Mouse (Mus musculus) liver, embryonic 13.5 days (tissue): ENCODE measurements around the gene Btf3. TPM values are rescaled to one million over a fixed set of nuclear protein-coding genes. Genes with fewer than 3 reads are reported as not detected.

Source experiments
- ATAC-seq: fragments of 200-750 bp; cut with Nextera tagmentation; 2 replicates; pipeline ENCODE4 v1.8.0; 2017; ENCODE audit warnings: low read depth, mild to moderate bottlenecking, moderate number of reproducible peaks, moderate library complexity
- DNase-seq: peaks from one replicate; pipeline ENCODE4 v3.0.0; 2022
- H3K27ac ChIP-seq: fragments of 300-500 bp; sonication (generic); 2 replicates; pipeline ENCODE4 v1.5.1; 2015; ENCODE audit warnings: moderate library complexity, mild to moderate bottlenecking, inconsistent platforms
- H3K27me3 ChIP-seq: fragments of 300-500 bp; sonication (generic); 2 replicates; pipeline ENCODE4 v1.6.1; 2015; ENCODE audit warnings: mild to moderate bottlenecking, inconsistent platforms
- H3K36me3 ChIP-seq: fragments of 300-500 bp; sonication (generic); 2 replicates; pipeline ENCODE4 v1.6.1; 2015; ENCODE audit warnings: mild to moderate bottlenecking, inconsistent platforms
- H3K4me1 ChIP-seq: fragments of 300-500 bp; sonication (generic); replicated peaks from 2 replicates; pipeline ENCODE4 v1.6.1; 2015; ENCODE audit warnings: inconsistent platforms
- H3K4me2 ChIP-seq: fragments of 300-500 bp; sonication (generic); 2 replicates; pipeline ENCODE4 v1.6.1; 2015; ENCODE audit warnings: inconsistent platforms, mild to moderate bottlenecking, moderate library complexity
- H3K4me3 ChIP-seq: fragments of 300-500 bp; sonication (generic); replicated peaks from 2 replicates; pipeline ENCODE4 v1.5.1; 2015; ENCODE audit warnings: mild to moderate bottlenecking, inconsistent platforms
- H3K9ac ChIP-seq: fragments of 300-500 bp; sonication (generic); 2 replicates; pipeline ENCODE4 v1.6.1; 2015; ENCODE audit warnings: mild to moderate bottlenecking, inconsistent platforms
- H3K9me3 ChIP-seq: fragments of 300-500 bp; sonication (generic); replicated peaks from 2 replicates; pipeline ENCODE4 v1.6.1; 2016; ENCODE audit warnings: inconsistent platforms
- WGBS: fragments of 180-500 bp; shearing (Covaris S2); methylation state at CpG from one replicate; pipeline ENCODE4 v1.1.7; 2015; ENCODE audit not compliant: insufficient replicate concordance; 5-methylcytosine and 5-hydroxymethylcytosine counted together
- polyA plus RNA-seq: library from polyadenylated mRNA; unstranded; fragments of >200 nt; fragmentation: Nextera tagmentation; extraction: Ambion mirVana; gene quantifications from 2 replicates; pipeline ENCODE4 v1.2.1, GENCODE M21; 2015

The Btf3 gene
- polyA plus RNA-seq, 1 experiment from 2014 or later, result 521 TPM

GRCm38 (mm10) chr13:98298833-98299758 is 17.7 kb downstream of the Btf3 start:
- DNase-seq (peak; percentile 57), ATAC-seq (peak; percentile 53; the same call in 1 of the 2 replicates)
- Histone ChIP-seq H3K27me3 (no peaks in the 10 kb centered on the region), H3K4me1 (no peaks in the 10 kb centered on the region), H3K36me3 (no peaks in the 10 kb centered on the region), H3K4me2 (no peak overlapping the region), H3K4me3 (no peak overlapping the region), H3K9me3 (0 out of 2 replicates have a peak, but pooled peaks cover 5% of the 10 kb centered on the region), H3K27ac (no peak overlapping the region), H3K9ac (no peak overlapping the region)
- 43% methylated on average over 21 of the region's 21 CpGs for WGBS

- Histone ChIP-seq H3K9me3 (0 out of 2 replicates have a peak, but pooled peaks cover 5% of the 10 kb centered on the region), H3K4me3 (no peak overlapping the region), H3K4me1 (no peaks in the 10 kb centered on the region), H3K27me3 (no peaks in the 10 kb centered on the region), H3K4me2 (no peak overlapping the region), H3K36me3 (no peaks in the 10 kb centered on the region), H3K9ac (no peak overlapping the region), H3K27ac (no peak overlapping the region)
- WGBS, result 71% methylated on average over 6 of the region's 6 CpGs
- ATAC-seq (no peak), DNase-seq (no peak)
Observed at GRCm38 (mm10) chr13:98297883-98298482, 18.8 kb downstream of the Btf3 start.

DNA sequence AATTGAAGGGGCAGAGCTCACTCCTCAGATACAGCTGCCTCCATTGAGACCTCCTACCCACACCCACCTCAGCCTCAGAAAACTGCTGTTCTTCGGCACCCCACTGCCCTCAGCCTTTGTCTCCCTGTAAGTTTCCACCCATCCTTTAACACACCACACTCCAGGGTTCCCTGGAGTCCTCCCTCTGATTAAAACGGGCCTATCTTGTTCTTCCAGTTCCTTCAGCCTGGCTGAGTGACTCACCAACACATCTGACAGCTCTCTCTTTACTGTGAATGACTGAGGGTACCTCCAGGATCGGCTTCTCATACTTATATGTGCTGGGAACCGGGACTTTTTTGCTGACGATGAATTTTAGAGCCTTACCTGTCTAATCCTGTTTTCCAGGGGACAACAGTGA is 20.7 kb downstream of the Btf3 start:
- Histone ChIP-seq H3K9ac (no peak overlapping the region), H3K4me2 (no peak overlapping the region), H3K9me3 (0 out of 2 replicates have a peak, but pooled peaks cover 5% of the 10 kb centered on the region), H3K4me3 (no peak overlapping the region), H3K27ac (no peak overlapping the region), H3K27me3 (no peaks in the 10 kb centered on the region), H3K36me3 (no peaks in the 10 kb centered on the region), H3K4me1 (no peaks in the 10 kb centered on the region)
- no peak for DNase-seq
- ATAC-seq, result no peak
- WGBS, result 41% methylated on average over 5 of the region's 5 CpGs

DNA sequence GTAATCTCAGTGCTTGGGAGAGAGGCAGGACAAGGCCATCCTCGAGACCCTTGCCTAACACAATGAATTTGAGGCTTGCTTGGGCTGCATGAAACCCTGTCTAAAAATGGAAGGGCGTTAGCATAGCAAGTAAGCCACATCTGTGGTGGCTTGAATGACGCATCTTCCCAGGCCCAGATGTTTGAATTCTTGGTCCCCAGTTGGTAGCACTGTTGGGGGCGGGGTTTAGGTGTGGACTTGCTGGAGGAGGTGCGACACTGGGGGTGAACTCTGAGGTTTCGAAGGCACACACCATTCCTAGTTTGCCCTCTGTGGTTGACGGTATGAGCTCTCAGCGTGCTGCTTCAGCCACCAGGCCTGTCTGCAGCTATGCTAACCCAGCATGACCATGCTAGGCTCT is 25.1 kb downstream of the Btf3 start:
- no peak overlapping the region for H3K4me3 ChIP-seq
- H3K4me1 ChIP-seq, result no peaks in the 10 kb centered on the region
- ATAC-seq, result no peak
- 0 out of 2 replicates have a peak, but pooled peaks cover 5% of the 10 kb centered on the region for H3K9me3 ChIP-seq
- 59% methylated on average over 8 of the region's 8 CpGs for WGBS
- H3K4me2 ChIP-seq, result no peak overlapping the region
- DNase-seq, result no peak
- no peak overlapping the region for H3K9ac ChIP-seq
- no peak overlapping the region for H3K27ac ChIP-seq
- H3K36me3 ChIP-seq, result no peaks in the 10 kb centered on the region
- H3K27me3 ChIP-seq, result no peaks in the 10 kb centered on the region

GRCm38 (mm10) chr13:98290719-98291118 is 26.1 kb downstream of the Btf3 start:
- Histone ChIP-seq H3K4me2 (no peak overlapping the region), H3K4me1 (no peaks in the 10 kb centered on the region), H3K4me3 (no peak overlapping the region), H3K9me3 (0 out of 2 replicates have a peak, but pooled peaks cover 5% of the 10 kb centered on the region), H3K27me3 (no peaks in the 10 kb centered on the region), H3K9ac (no peak overlapping the region), H3K27ac (no peak overlapping the region), H3K36me3 (no peaks in the 10 kb centered on the region)
- 24% methylated on average over 2 of the region's 2 CpGs for WGBS
- ATAC-seq (no peak), DNase-seq (no peak)

DNA sequence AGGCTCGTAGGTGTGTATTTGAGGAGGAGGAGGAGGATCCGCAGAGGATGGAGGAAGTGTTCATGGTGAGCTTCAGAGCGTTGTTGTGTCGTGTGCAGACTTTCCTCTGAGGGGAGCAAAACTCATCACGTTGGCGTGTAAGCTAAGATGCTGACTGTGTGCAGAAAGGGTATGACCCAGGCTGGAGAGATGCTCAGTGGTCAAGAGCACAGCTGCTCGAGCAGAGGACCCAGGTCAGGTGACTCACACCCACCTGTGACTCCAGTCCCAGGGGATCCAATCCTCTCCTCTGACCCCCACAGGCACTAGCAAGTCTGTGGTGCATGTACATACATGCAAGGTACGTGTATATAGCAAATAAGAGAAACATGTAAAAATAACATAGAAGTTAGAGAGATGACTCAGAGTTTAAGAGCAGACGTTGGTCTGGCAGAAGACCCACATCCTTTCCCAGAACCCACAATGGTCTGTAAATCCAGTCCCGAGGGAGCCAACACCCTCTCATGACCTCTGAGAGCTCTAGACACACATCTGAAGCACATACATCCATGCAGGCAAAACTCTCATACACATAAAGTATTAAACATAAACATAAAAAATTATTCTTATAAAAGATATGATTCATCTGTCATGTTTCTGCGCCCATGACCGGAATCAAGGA is 35.7 kb downstream of the Btf3 start:
- ATAC-seq, result no peak
- no peaks in the 10 kb centered on the region for H3K27me3 ChIP-seq
- no peak overlapping the region for H3K9ac ChIP-seq
- H3K36me3 ChIP-seq, result no peaks in the 10 kb centered on the region
- H3K4me3 ChIP-seq, result no peak overlapping the region
- WGBS, result 60% methylated on average over 12 of the region's 12 CpGs
- no peak overlapping the region for H3K4me2 ChIP-seq
- peaks cover 2% of the 10 kb centered on the region for H3K4me1 ChIP-seq
- H3K27ac ChIP-seq, result no peak overlapping the region
- no peak for DNase-seq
- no peaks in the 10 kb centered on the region for H3K9me3 ChIP-seq

GRCm38 (mm10) chr13:98279686-98280085 is 37.1 kb downstream of the Btf3 start, which contains the start of gene Gm21976:
Gene Gm21976, plus strand, starts transcription at chr13:98279887.
- no peak within 1 kb of the TSS for H3K9ac ChIP-seq
- H3K4me3 ChIP-seq, result no peak within 1 kb of the TSS
- H3K27ac ChIP-seq, result no peak within 1 kb of the TSS
- WGBS, result 72% methylated on average over 5 of the region's 5 CpGs
- no peak within 1 kb of the TSS for H3K4me2 ChIP-seq
- no peaks in the 10 kb centered on the region for H3K9me3 ChIP-seq
- peaks cover 15% of the 10 kb centered on the region for H3K4me1 ChIP-seq
- H3K27me3 ChIP-seq, result no peaks in the 10 kb centered on the region
- ATAC-seq (no peak), DNase-seq (no peak)
- H3K36me3 ChIP-seq, result peaks cover 6% of the 10 kb centered on the region; the same call in 1 of the 2 replicates

GRCm38 (mm10) chr13:98277501-98277900 is 39.3 kb downstream of the Btf3 start:
- no peak overlapping the region for H3K4me2 ChIP-seq
- H3K27me3 ChIP-seq, result no peaks in the 10 kb centered on the region
- peaks cover 24% of the 10 kb centered on the region for H3K36me3 ChIP-seq
- H3K27ac ChIP-seq, result no peak overlapping the region
- ATAC-seq (no peak), DNase-seq (no peak)
- no peaks in the 10 kb centered on the region for H3K9me3 ChIP-seq
- no peak overlapping the region for H3K4me3 ChIP-seq
- peaks cover 15% of the 10 kb centered on the region for H3K4me1 ChIP-seq
- no peak overlapping the region for H3K9ac ChIP-seq
- 63% methylated on average over 2 of the region's 2 CpGs for WGBS

DNA sequence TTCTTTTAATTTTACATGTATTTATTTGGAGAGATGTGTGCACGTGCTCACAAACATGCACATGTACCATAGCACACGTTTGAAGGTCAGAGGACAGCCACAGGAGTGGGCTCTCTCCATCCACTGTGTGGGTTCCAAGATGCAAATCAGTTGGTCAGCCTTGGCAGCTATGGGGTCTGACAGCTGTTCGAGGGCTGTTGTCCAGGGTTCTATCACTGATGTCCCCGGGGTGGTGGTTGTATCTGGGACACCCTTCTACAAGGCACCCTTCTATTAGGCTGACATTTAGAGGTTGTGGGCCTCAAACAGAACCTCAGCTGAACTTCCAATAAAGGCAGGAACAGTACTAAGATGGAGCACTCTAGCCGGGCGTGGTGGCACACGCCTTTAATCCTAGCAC is 40.6 kb downstream of the Btf3 start:
- DNase-seq (no peak), ATAC-seq (no peak)
- Histone ChIP-seq H3K4me3 (no peak overlapping the region), H3K9me3 (no peaks in the 10 kb centered on the region), H3K36me3 (peaks cover 36% of the 10 kb centered on the region), H3K4me1 (peaks cover 15% of the 10 kb centered on the region), H3K4me2 (no peak overlapping the region), H3K27ac (no peak overlapping the region), H3K27me3 (no peaks in the 10 kb centered on the region), H3K9ac (no peak overlapping the region)
- 68% methylated on average over 7 of the region's 7 CpGs for WGBS

- no peaks in the 10 kb centered on the region for H3K27me3 ChIP-seq
- H3K4me3 ChIP-seq, result no peak overlapping the region
- no peak overlapping the region for H3K27ac ChIP-seq
- H3K9me3 ChIP-seq, result no peaks in the 10 kb centered on the region
- H3K9ac ChIP-seq, result no peak overlapping the region
- H3K36me3 ChIP-seq, result peaks cover 42% of the 10 kb centered on the region
- H3K4me1 ChIP-seq, result peaks cover 15% of the 10 kb centered on the region
- DNase-seq (no peak), ATAC-seq (peak; percentile 78)
- WGBS, result 19% methylated on average over 4 of the region's 4 CpGs
- H3K4me2 ChIP-seq, result 0 out of 2 replicates have a peak overlapping the region, but pooled peaks have one; percentile 8
Observed at GRCm38 (mm10) chr13:98275646-98276045, 41.2 kb downstream of the Btf3 start.

DNA sequence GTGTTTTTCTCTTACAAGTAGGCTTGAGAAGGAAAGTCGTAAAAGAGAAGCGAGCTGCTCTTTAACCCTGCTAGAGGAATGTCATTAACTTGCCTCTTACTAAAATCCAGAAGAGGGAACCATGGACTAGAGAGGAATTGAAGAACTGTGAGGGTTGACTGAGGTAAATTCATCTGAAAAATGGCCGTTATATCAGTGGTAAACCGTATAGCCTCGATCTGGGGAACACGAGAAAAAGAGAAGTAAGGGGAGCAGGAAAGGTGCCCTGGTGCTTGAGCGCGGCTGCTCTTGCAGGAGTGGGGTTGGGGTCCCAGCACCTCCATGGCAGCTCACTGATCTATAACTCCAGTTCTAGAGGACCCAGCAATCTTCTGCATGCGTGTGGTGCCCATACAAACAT is 42.8 kb downstream of the Btf3 start:
- no peaks in the 10 kb centered on the region for H3K9me3 ChIP-seq
- ATAC-seq (no peak), DNase-seq (no peak)
- peaks cover 15% of the 10 kb centered on the region for H3K4me1 ChIP-seq
- WGBS, result 75% methylated on average over 9 of the region's 9 CpGs
- no peak overlapping the region for H3K4me2 ChIP-seq
- H3K27ac ChIP-seq, result no peak overlapping the region
- H3K27me3 ChIP-seq, result no peaks in the 10 kb centered on the region
- no peak overlapping the region for H3K4me3 ChIP-seq
- H3K9ac ChIP-seq, result no peak overlapping the region
- peaks cover 48% of the 10 kb centered on the region for H3K36me3 ChIP-seq
